In genomic region chr12:25415232-25415631, GRCm38 (mm10) we compare ENCODE assay signal across 9 mouse cellular contexts.
DNase-seq lines count a peak whose midpoint lies in the region; ATAC-seq and TF ChIP-seq lines count a peak whose summit lies in the region.
"Had no signal": no experiment of that assay in that cellular context is flagged by ENCODE, and none has a peak within 500 bp of the region (broad histone marks: within the 10 kb centered on the region; RNA-seq: fewer than 3 reads in every experiment).

No protein-coding gene starts in this region.

- H3K27ac ChIP-seq in forebrain, postnatal 0 days (ENCODE audit: low read depth, low read length) = no peak overlapping the region
- H3K27ac ChIP-seq in forebrain, embryonic 13.5 days = no peak overlapping the region
- H3K27ac ChIP-seq: macrophage had no signal

- no peak for DNase-seq in forebrain, postnatal 0 days
- peak; percentile 79 for DNase-seq in 416B (ENCODE audit: low read depth)
- DNase-seq in adrenal gland, postnatal 25 days = peak; percentile 34
- peak; percentile 75 for DNase-seq in induced T-regulatory cell, adult 2 months (ENCODE audit: low read depth)
- no peak for DNase-seq in urinary bladder, adult 2 months (ENCODE audit: low spot score)
- DNase-seq in urinary bladder, adult 18-20 months (ENCODE audit: low spot score in 2 of 2) = no peak

- no peak overlapping the region for H3K4me3 ChIP-seq in forebrain, postnatal 0 days (ENCODE audit: low read depth, low read length)
- H3K4me3 ChIP-seq in forebrain, embryonic 13.5 days = no peak overlapping the region

- no peaks in the 10 kb centered on the region for H3K4me1 ChIP-seq in forebrain, postnatal 0 days (ENCODE audit: insufficient read depth)
- H3K4me1 ChIP-seq in forebrain, embryonic 13.5 days = peaks cover 4% of the 10 kb centered on the region; the same call in 1 of the 2 replicates

- H3K9me3 ChIP-seq in forebrain, postnatal 0 days (ENCODE audit: low read length) = no peaks in the 10 kb centered on the region
- 0 out of 2 replicates have a peak, but pooled peaks cover 7% of the 10 kb centered on the region for H3K9me3 ChIP-seq in forebrain, embryonic 13.5 days (replicated peaks)

- 36% methylated on average over 2 of the region's 2 CpGs for whole genome bisulfite sequencing in forebrain, postnatal 0 days
- 35% methylated on average over 2 of the region's 2 CpGs for WGBS in forebrain, embryonic 13.5 days

- no peak overlapping the region for H3K9ac ChIP-seq in forebrain, postnatal 0 days
- no peak overlapping the region for H3K9ac ChIP-seq in forebrain, embryonic 13.5 days

- no peaks in the 10 kb centered on the region for H3K27me3 ChIP-seq in forebrain, postnatal 0 days (ENCODE audit: insufficient read depth, low read length)
- no peaks in the 10 kb centered on the region for H3K27me3 ChIP-seq in forebrain, embryonic 13.5 days

- ATAC-seq in forebrain, postnatal 0 days = no peak
- ATAC-seq in forebrain, embryonic 13.5 days = no peak
- peak; percentile 75 for ATAC-seq in megakaryocyte progenitor cell, adult 5-6 weeks (replicated peaks; ENCODE audit: poor library complexity)

- no peak overlapping the region for H3K4me2 ChIP-seq in forebrain, postnatal 0 days (ENCODE audit: low read depth)
- no peak overlapping the region for H3K4me2 ChIP-seq in forebrain, embryonic 13.5 days

- no peaks in the 10 kb centered on the region for H3K36me3 ChIP-seq in forebrain, postnatal 0 days (ENCODE audit: insufficient read depth)
- H3K36me3 ChIP-seq in forebrain, embryonic 13.5 days (ENCODE audit: poor library complexity, severe bottlenecking) = no peaks in the 10 kb centered on the region

- TF ChIP-seq CTCF in forebrain, postnatal 0 days (IDR thresholded peaks at IDR 0.05; ENCODE audit: low read depth) = peak; percentile 43

Comparison
In these comparisons a context has a peak if more than half of its experiments do, and no peak if none do; other contexts are left out.
1. DNase-seq: peak in 416B (single experiment), adrenal gland, postnatal 25 days (single experiment) and induced T-regulatory cell, adult 2 months (single experiment); none in forebrain, postnatal 0 days (single experiment), urinary bladder, adult 2 months (single experiment) and urinary bladder, adult 18-20 months (0 of 2).